Mouse (Mus musculus) MEL (cell line): ENCODE data around the gene Mpeg1.

ENCODE experiments used
- ELF1 ChIP-seq: IDR thresholded peaks from 2 replicates; pipeline ENCODE4 v1.6.1; 2014; ENCODE audit warnings: low read depth, mild to moderate bottlenecking, inconsistent platforms, low read length, improper control_type of control experiment, moderate library complexity
- SIN3A ChIP-seq: IDR thresholded peaks from 2 replicates; pipeline ENCODE4 v1.6.1; 2012; ENCODE audit warnings: low read length, improper control_type of control experiment, inconsistent platforms

- TF ChIP-seq ELF1 (no peak), SIN3A (no peak)
These were observed 35.7 kb downstream of the Mpeg1 start for GRCm38 (mm10) chr19:12496241-12496640.
